Mouse (Mus musculus) adrenal gland, adult 8-10 months (tissue): ENCODE data around the gene Tfap2a. TPM values are rescaled to one million over a fixed set of nuclear protein-coding genes. Genes with fewer than 3 reads are reported as not detected.

Source experiments
- DNase-seq: peaks from one replicate; pipeline ENCODE4 v3.0.0; 2022
- total RNA-seq, 4 experiments: library from RNA; stranded (reverse); gene quantifications; 2 replicates each; pipeline ENCODE4 v1.2.4; 2022

Tfap2a gene
- total RNA-seq, 4 experiments from 2014 or later, result 0.14 to 0.41 (median 0.26) TPM

DNA sequence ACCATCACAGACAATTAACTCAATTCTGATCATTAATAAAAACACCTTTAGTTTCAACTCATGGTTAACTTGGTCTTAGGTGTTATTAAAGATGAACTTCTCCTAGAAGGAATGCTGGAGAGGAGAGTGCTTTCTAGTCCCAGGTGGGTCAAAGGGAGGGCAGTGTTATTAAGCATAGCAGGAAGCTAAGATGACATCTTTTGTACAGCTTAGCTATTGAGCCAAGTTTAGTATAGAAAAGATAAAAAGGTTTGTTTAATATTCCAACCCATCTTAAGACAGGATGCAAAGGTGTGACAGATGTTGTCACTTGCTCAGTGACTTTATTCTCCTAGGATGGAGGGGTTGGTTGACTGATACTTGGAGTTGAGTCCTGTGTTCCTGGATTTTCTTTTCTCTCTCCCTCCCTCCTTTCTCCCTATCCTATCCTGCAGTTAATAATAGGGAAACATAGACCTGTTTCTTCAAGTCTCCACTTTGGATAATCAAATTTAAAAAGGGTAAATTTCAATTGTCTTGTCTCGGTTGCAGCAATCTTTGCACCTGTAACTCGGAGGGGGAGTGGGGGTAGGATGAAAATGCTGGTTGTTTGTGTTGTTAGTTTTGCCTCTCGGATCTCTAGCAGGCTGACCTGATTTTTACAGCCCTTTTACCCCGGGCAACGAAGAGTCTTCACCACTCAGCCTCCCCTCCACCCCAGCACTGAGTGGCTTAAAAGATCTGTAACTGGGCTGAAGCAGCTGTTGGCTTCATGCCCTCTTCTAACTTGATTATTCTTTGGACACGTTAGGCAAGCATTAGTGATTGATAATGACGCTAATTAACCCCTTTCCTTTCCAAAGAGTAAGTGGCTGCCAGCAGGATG, 26.3 kb downstream of the Tfap2a start:
- DNase-seq, result no peak

DNA sequence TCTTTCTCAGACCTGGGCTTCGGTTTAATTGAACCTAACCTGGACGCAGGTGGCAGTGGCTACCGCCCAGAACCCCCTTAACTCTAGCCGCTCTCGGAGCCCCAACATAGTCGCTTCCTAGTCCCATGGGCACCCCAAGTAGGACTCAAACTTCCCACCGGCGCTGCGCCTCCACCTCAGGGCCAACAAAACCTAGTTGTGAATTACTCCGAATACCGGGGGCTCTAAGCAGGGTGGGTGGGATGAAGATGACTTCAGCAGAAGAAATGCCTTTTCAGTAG, 28.2 kb downstream of the Tfap2a start:
- DNase-seq, result no peak

DNA sequence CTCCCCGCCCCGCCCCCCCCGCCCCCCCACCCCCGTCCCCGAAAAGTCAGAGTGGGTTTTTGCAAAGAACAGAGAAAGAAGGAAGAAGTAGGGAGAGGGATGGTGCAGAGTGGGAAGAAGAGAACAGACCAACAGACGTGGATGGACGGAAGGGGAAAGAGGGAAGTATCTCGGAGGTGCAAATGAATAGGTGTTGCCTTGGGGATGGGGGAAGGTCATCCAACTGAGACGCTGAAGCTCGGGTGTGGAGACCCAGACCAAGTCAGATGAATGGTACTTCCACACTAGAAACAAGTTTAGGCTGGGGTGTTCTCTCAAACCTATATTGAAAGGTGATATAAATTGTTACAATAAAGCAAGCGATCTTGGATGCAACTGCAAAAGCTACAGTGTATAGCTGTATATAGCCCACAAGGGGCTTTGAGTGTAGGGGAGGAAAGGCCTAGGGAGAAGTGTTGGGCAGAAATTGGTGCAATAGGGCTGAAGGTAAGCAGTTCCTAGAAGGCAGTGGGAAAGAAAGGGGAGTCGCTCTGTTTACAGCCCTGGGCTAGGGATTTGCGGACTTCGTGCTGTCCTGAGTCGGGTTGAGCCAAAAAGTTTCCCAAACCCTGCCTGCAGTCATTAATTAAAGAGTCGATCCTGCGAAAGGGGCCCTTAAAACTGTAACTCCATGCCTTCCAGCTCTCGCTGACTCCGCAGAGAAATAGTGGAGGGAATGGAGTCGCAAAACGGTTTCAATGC, 28.7 kb downstream of the Tfap2a start:
- no peak for DNase-seq

- no peak for DNase-seq
Observed at GRCm38 (mm10) chr13:40708913-40709312, 29.3 kb downstream of the Tfap2a start.

DNA sequence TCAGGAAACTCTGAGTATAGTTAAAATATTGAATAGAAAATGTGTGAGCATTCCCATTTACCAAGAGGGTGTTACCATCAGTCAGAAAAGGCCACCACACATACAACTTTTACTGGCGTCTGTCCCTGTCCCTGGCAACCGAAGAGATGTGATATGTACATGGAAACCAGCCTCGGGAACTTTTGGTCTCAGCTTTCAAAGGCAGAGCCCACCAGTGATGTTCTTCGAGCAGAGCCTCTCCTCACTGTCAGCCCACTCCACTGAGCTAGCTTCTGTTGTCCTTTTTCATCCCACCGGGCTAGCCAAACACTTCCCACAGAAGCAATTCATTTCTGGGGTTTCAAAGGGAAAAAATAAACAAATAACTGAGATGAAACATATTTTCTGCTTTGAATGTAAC, 29.9 kb downstream of the Tfap2a start:
- no peak for DNase-seq

DNA sequence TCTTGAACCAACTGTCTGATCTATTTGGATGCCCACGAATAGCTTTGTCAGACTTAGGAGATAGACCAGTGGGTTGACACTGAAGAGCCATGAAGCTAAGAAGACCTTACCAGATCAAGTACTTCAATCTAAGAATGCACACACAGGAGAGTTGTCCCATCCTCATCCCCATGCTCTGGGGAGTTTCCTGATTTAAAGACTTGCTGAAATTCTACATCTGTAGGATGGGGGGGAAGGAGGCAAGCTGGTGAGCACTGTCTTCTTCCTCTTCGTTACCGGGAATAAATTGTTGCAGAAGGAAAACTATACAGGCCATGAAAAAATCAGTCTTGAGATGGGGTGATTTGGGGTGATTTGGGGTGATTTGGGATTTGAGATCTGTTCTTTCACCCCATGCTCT, 30.5 kb downstream of the Tfap2a start:
- DNase-seq, result no peak

- no peak for DNase-seq
Observed at GRCm38 (mm10) chr13:40706612-40707011, 31.6 kb downstream of the Tfap2a start.

GRCm38 (mm10) chr13:40705821-40706425, 32.3 kb downstream of the Tfap2a start:
- DNase-seq, result no peak

DNA sequence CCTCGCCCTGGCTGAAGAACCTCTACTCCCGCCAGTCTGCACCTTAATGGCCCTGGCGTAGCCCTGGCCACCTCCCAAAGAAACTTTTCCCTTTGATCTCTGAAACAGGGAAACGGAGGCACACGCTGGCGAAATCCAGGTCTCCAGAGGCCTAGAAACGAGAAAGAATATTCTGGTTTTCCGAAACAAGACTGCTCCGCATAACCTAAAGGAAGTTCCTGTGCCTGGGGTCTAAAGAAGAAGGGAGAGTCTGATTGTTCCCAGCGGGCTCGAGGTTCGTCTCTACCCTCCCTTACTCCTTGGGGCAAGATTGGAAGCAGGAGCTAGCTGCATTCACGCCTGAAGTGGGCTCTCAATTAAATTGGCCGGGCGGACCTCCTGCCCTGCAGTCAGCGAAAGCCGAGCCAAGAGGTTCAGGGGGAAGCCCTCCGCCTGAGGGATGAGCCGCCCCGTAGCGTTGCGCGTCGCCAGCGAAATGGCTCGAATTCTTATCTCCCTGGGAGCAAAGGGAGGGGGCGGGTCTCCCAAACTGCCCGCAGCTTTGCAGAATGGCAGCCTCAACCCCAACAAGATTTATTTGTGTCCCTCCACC, 33.2 kb downstream of the Tfap2a start:
- no peak for DNase-seq

DNA sequence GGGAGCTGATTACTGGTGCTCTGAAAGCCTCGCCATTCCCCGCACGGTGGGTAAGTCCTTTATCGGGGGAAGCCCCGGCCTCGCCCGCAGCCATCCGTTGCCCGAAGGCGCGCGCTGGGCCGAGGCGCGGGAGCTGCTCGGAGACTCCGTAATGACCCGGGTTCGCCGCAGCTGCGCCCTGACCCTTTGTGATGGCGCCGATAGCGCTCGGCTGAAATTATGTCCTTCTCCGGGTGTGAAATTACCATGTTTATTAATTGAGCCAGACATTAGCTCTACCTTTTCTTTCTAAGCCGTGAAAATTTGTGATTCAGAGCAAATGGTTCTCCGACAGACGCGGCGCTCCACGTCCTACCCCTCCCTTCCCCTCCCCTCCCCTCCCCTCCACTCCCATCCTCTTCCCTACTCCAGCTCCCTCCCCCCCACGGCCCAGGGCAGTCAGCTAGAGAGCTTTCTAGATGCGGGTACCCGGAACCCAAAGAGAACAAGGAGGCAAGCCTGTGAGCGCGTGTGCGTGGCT, 34.1 kb downstream of the Tfap2a start:
- no peak for DNase-seq

- DNase-seq, result no peak
Observed at GRCm38 (mm10) chr13:40703123-40703797, 34.9 kb downstream of the Tfap2a start.

DNA sequence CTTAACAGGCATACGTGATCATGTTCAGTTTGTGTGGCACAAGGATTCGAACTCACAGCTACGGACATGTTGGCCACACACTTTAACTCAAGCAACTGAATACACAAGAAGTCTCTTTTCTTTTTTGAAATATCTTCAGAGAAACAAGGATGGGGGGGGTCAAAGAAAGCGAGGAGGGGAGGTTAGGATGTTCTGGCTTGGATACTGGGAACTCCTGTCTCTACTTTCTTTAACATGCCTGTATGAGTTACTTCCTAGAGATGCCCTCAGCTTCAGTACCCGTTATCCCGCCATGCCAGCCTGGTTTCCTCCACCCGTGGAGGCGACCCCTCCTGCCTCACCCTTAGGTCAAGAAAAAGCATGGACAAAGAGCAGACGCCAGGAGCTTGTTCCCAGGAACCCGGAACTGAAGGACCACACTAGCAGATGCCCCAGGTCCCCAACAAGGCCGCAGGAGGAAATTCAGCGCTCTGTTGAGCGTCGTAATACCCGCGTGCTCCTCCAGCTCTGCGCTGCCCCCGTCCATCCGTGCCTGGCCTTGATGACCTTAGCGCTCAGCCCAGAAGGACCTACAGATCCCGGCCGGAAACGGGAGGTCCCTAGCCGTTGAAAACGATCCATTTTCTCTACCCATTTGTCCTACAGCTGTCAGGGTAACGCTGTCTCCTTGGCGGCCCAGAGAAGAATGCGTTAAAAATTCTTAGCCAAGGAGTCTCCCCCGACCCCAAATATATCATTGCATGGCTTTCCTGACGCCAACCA, 35.6 kb downstream of the Tfap2a start:
- no peak for DNase-seq

- no peak for DNase-seq
Observed at GRCm38 (mm10) chr13:40701691-40702090, 36.5 kb downstream of the Tfap2a start.

DNA sequence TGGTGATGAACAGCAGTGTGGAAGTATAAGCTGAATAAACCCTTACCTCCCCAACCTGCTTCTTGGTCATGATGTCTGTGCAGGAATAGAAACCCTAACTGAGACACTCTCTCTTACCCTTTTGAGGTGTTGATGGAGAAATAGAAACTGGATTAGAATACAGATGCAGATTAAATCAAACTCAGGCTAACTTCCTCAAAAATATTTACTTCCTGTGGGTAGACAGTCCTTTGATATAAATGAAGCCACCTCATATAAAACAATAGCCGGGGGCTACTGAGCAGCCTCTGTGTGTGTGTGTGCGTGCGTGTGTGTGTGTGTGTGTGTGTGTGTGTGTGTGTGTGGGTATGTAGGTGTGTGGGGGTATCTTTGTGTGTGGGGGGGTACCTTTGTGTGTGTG, 52.4 kb downstream of the Tfap2a start:
- no peak for DNase-seq

DNA sequence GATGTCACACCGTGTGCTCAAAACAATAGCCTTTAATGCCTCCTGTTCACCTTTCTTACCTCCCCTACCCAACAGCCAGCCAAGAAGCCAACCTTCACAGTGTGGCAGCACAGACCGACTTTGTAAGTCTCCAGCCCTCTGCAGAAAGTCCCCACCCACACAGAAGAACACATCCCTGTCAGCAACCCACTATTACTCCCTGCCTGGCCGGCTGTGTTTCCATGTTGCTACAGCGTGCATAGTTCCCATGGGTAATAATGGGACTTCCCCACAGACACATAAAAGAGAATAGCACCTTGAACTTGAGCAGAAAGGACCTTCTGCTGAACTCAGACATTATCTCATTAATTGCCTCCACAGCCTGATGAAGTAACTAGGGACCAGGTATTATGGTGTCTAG, 61.4 kb downstream of the Tfap2a start:
- DNase-seq, result no peak

Other genes with a start within 250 kb of the Tfap2a start
- gene Gcnt2, start 121.4 kb upstream of the Tfap2a start, total RNA-seq, result 1 to 10 TPM; 4.8 to 9.1 (median 7.1) TPM